Mouse (Mus musculus) ovary, postnatal 36 days (tissue): ENCODE data around the gene Arvcf.
A peak's percentile ranks its signal among the peaks of the same experiment; 100 is the strongest.

Experiments
- DNase-seq: peaks from one replicate; pipeline ENCODE4 v3.0.0; 2022; ENCODE audit warnings: low spot score, mixed read lengths

The Arvcf gene

GRCm38 (mm10) chr16:18429641-18430040 is 81.7 kb downstream of the Arvcf start:
- no peak for DNase-seq

GRCm38 (mm10) chr16:18430641-18431212 is 82.7 kb downstream of the Arvcf start:
- no peak for DNase-seq

GRCm38 (mm10) chr16:18433341-18433920 is 85.4 kb downstream of the Arvcf start:
- no peak for DNase-seq

- no peak for DNase-seq
Observed at GRCm38 (mm10) chr16:18436128-18436527, 88.1 kb downstream of the Arvcf start.

GRCm38 (mm10) chr16:18443385-18443841 is 95.4 kb downstream of the Arvcf start:
- peak; percentile 91 for DNase-seq

- no peak for DNase-seq
Observed at GRCm38 (mm10) chr16:18447243-18447642, 99.3 kb downstream of the Arvcf start.

GRCm38 (mm10) chr16:18448104-18448503 is 100.1 kb downstream of the Arvcf start:
- DNase-seq, result no peak

- DNase-seq, result no peak
Observed at GRCm38 (mm10) chr16:18449005-18449404, 101.0 kb downstream of the Arvcf start.

- DNase-seq, result peak; percentile 22
Observed at GRCm38 (mm10) chr16:18451486-18452181, 103.7 kb downstream of the Arvcf start.

- DNase-seq, result no peak
Observed at GRCm38 (mm10) chr16:18452361-18452862, 104.4 kb downstream of the Arvcf start.

- DNase-seq, result no peak
Observed at GRCm38 (mm10) chr16:18453846-18454245, 105.9 kb downstream of the Arvcf start.

- no peak for DNase-seq
Observed at GRCm38 (mm10) chr16:18455407-18455806, 107.4 kb downstream of the Arvcf start.
